Mouse (Mus musculus) heart, postnatal 36 days (tissue): ENCODE data around the gene Cwc25. TPM values are rescaled to one million over a fixed set of nuclear protein-coding genes. Genes with fewer than 3 reads are reported as not detected.
"Not testable (repeated sequence)": the region's sequence is repeated elsewhere in the genome, so short reads cannot be mapped to it uniquely, and the experiment has no call there.

Experiments used
- DNase-seq, 2 experiments: peaks; one replicate each; pipeline ENCODE4 v3.0.0; 2021 to 2022
- intact Hi-C: fragments of 180-260 bp; cut with DNase I; formaldehyde crosslinking; loops from one replicate; pipeline ENCODE4 v1.15.1; 2025
- total RNA-seq, 2 experiments: library from RNA; stranded (reverse); gene quantifications; 2 replicates each; pipeline ENCODE4 v1.2.3; 2021

Gene Cwc25
- total RNA-seq, 2 experiments from 2014 or later = 7.5 to 7.9 TPM

DNA sequence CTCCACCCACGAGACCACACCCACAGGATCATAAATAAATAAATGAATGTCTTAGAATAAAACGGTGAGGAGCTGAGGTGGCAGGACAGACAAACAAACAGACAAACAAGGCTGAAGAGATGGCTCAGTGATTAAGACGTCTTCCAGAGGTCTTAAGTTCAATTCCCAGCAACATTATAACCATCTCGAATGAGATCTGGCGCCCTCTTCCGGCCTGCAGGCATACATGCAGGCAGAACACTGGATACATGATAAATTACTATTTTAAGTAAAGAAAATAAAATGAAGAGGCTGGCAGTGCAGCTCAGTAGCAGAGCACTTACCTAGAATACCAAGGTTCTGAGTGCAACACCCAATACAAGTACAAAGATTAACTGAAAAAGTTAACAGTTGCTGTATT, 27.7 kb downstream of the Cwc25 start:
- intact Hi-C loops = no loop called here
- DNase-seq = no peak

DNA sequence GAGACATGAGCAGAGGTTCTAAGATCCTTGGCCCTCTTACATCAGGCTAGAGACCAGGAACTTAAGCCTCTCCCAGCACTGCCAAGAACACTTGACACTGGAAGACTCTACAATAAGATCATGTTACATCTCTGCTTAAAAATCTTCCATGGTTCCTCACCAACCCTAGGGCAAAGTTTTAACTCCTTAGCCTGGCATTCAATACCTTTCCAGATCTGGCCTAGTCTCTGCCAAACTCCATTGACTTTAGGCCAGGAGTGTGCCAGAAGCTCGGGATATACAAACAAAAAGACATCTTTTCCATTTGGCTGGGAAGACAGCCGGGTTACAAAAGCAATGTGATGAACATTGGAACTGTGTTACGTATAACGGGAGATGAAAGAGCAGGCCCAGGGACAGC, 28.8 kb downstream of the Cwc25 start:
- DNase-seq = no peak
- intact Hi-C loops = no loop called here

DNA sequence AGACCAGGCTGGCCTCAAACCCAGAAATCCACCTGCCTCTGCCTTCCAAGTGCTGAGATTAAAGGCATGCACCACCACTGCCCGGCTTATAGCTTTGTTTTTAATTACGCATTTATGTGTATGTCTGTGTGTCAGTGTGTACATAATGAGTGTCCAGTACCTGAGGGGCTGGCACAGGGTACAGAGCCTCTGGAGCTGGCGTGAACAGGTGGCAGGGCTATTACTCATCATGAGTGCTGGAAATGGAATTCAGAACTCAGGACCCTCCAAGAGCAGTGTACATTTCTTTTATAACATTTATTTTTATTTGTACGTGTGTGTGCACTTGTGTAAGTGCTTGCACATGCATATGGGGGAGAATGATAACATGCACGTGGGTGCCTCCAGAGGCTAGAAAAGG, 29.7 kb downstream of the Cwc25 start:
- intact Hi-C loops = no loop called here
- DNase-seq = no peak

DNA sequence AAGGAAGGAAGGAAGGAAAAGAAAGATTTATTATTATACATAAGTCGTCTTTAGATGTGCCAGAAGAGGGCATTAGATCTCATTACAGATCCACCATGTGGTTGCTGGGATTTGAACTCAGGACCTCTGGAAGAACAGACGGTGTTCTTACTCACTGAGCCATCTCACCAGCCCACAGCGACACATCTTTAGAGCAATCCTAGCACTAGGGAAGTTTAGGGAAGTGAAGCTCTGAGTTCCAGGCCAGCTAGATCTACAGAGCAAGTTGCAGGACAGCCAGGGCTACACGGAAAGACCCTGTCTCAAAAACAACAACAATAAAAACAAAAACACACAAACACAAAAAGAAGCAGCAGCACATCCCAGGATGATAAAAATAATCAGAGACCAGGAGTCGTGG, 31.5 kb downstream of the Cwc25 start:
- DNase-seq, intact Hi-C loops: not testable (repeated sequence)

- intact Hi-C loops = no loop called here
- DNase-seq = no peak
Observed at GRCm38 (mm10) chr11:97733689-97734088, 32.7 kb downstream of the Cwc25 start.

DNA sequence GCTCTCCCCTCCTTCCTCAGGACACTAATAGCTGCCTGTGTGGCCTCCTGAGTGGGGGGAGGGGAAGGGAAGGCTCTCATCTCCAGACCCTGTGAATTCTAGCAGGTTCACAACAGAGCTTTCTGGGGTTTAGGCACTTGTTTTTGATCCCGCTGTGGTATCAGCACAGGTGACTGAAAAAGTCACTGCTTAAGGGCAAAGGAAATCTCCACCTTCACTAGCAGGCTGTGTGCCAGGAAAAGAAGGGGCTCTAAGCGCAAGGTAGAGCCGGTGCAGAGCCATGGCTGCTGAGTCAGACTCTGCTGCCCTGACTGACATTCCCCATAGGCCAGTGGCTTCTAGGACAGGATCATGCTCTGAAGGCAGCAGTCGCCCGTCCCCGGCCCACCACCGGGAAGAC, 37.6 kb downstream of the Cwc25 start:
- intact Hi-C loops = no loop called here
- no peak for DNase-seq

DNA sequence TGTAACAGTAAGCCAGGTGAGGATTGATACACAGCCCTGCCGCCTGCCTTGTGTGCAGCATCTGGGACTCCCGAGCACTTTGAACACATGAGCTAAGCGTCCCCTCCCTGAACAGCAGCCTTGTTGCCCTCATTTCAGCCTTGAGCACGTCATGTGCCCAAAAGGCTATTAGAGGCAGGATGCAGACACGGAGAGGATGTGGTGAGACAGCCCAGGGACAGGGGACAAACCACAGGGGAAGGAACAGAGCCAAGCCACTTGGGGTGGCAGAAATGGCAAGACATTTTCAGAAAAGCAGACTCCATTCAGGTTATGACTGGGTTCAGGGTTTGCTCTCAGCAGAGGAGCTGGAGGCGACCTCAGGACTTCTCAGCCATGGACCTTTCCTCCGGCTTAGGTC, 38.0 kb downstream of the Cwc25 start:
- intact Hi-C loops = no loop called here
- DNase-seq = no peak

DNA sequence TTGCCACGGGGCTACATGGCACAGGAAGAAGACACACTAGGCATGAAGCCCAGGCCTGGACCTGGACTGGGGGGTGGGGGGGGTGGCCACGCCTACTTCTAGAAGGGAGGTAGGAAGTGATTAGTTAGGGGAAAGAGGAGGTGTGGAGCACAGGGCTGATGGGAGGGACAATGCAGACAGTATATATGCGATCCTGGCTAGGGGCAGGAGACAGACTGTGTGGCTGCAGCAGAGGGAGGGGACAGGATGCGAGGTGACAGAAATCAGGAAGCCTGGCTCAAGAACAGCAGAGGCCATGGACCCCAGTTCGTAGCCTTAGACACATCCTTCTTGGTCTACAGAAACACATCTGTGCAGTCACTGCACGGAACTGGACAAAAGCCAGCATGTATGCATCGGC, 42.6 kb downstream of the Cwc25 start:
- intact Hi-C loops = no loop called here
- no peak for DNase-seq

GRCm38 (mm10) chr11:97721338-97721737, 45.0 kb downstream of the Cwc25 start:
- intact Hi-C loops = no loop called here

DNA sequence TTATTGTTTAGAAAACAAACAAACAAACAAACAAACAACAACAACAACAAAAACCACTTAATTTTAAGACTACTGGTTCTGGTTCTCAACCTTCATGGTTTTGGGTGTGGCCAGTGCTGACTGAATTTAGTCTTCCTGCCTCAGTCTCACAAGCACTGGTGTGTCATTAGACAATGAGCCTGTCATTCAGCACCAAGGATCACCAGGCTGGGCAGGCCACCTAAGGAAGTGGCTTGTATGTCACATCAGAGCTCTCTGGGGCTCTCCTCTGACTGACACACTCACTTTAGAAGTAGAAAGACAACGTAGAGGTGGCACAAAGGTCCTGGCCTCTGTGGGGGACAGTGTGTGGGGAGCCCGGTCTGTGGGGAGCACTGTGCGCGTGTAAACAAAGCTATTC, 47.3 kb downstream of the Cwc25 start:
- intact Hi-C loops = no loop called here
- no peak for DNase-seq

More at GRCm38 (mm10) chr11:97721338-97721737, 45.0 kb downstream of the Cwc25 start:
- DNase-seq = no peak

DNA sequence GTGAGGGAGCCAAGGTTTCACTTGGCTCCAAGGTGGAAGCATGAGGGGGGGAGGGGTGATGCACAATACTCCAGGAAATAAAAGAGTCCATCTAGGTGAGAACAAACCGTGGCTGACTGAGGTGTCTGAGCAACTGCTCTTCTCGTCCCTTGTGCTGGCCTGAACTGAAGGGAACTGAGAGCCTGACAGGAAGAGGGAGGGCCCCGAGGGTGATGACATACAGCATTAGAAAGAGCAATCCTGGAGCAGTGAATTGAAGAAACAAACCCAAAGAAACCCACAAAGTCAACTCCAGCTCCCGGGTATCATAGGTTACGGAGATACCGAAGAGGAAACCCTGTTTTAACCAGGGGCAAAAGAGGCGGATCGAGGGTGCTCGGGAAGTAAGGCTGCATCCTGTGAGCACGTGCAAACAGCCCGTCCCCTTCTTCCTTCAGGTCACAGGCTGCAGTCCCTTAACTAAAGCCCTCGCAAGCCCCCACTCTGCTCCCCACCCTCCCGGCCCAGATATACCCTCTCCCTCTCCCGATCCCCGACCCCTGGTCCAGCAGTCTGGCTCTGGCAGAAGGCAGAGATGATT, 48.0 kb downstream of the Cwc25 start:
- intact Hi-C loops = no loop called here
- DNase-seq = no peak

- no peak for DNase-seq
- intact Hi-C loops = no loop called here
Observed at GRCm38 (mm10) chr11:97717369-97718280, 48.7 kb downstream of the Cwc25 start.

DNA sequence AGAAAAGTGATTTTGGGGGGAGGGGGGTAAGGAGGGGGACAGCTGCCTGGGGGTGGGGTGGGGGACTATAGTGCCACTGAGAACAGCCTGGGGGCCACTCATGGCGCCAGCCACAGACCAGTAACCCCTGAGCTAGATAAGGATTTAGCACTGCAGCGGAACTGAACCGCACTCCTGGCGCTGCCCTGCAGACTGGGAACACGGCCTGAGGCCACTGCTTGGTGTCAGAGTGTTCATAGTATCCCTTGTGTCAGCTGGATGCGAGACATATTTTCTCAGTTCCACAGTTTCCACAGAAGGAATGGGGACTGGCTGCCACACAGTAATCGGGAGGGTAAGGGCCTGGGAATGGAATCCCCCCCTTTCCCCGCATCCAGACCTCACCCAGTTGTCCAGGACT, 50.3 kb downstream of the Cwc25 start:
- no peak for DNase-seq
- intact Hi-C loops = no loop called here

- intact Hi-C loops = no loop called here
- peak in 1 of 2 experiments; percentile 39 for DNase-seq
Observed at GRCm38 (mm10) chr11:97714784-97715760, 51.3 kb downstream of the Cwc25 start.

DNA sequence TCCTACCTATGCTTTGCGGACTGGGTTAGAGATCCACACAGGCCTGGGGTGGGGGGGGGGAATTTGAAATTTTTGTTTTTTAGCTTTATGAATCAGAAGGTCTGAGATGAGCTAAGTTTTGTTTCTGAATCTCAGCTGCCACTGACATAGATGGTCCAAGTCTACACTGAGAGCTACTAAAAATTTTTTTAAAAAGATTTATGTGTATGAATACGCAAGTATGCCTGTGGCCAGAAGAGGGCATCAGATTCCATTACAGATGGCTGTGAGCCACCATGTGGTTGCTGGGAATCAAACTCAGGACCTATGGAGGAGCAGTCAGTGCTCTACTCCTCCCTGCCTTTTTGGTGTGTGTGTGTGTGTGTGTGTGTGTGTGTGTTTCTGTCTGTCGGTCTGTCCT, 52.0 kb downstream of the Cwc25 start:
- intact Hi-C loops = no loop called here
- DNase-seq = no peak

DNA sequence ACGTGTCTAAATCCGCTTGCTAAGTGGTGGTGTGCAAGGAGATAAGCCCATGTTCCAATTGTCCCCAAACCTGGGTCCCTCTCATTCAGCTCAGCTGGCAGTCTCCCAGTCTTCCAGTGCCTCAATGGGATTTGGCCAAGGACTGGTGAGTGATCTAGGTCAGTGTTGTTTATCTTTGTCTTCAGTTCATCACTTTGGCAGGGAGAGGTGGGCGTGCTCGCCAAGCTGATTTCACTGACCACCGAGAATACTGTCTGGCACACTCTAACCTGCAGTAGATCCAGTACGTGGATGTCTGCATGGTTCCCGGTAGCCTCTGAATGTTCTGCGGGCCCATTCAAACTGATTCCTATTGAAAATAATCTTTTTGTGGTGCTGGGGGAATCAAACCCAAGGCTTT, 52.5 kb downstream of the Cwc25 start:
- peak in 1 of 2 experiments; percentile 51 for DNase-seq
- intact Hi-C loops = no loop called here

GRCm38 (mm10) chr11:97712286-97712685, 54.1 kb downstream of the Cwc25 start:
- intact Hi-C loops = no loop called here
- no peak for DNase-seq

DNA sequence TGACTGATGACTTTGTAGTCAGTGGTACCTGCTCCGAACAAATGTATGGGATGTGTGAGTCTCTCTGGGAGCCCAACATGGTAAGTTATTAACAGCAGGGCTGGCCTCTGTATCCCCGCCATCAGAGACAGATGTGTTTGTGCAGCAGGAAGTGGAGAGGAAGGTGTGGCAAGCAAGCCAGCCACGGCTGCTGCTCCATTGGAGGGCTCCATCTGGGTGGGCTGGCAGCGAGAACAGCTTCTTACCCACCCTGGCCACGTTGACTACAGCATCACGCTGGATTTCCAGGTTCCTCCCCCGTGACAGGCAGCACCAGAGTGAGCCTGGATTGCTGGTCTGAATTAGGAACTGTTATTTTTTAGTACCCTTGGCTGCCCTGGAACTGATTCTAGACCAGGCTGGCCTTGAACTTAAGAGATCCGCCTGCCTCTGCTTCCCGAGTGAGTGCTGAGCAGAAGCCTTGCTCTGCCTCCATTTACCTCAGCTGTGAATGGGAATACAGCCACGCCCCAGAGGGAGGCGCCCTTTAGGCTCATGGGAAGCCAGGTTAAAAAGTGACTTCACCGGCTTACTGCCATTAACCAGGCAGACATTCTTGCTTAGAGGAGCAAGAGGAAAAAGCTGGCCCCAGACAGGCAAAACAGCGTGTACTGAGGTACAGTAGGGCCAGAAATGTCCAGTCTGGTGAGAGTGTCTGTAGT, 55.0 kb downstream of the Cwc25 start:
- DNase-seq = no peak
- intact Hi-C loops = no loop called here

DNA sequence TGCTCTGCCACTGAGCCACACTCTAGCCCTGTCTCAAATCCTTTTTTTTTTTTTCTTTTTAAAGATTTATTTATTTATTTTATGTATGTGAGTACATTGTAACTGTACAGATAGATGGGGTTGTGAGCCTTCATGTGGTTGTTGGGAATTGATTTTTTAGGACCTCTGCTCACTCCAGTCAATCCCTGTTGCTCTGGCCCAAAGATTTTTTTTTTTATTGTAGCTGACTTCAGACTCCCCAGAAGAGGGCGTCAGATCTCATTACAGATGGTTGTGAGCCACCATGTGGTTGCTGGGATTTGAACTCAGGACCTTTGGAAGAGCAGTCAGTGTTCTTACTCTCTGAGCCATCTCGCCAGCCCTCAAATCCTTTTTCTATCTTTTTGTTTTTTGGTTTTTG, 56.3 kb downstream of the Cwc25 start:
- DNase-seq, intact Hi-C loops: not testable (repeated sequence)
